Mouse (Mus musculus) C2C12 (cell line): Measurements from ENCODE around the gene Tm4sf19. TPM values are rescaled to one million over a fixed set of nuclear protein-coding genes. Genes with fewer than 3 reads are reported as not detected.
"Not testable (repeated sequence)": the region's sequence is repeated elsewhere in the genome, so short reads cannot be mapped to it uniquely, and the experiment has no call there.

Experiments used
- H3K27me3 ChIP-seq: one replicate; pipeline ENCODE4 v1.6.1; 2011; ENCODE audit not compliant: control insufficient read depth, insufficient read depth, insufficient read length
- H3K36me3 ChIP-seq: one replicate; pipeline ENCODE4 v1.6.1; 2011; ENCODE audit not compliant: control insufficient read depth, insufficient read depth
- H3K4me3 ChIP-seq: one replicate; pipeline ENCODE4 v1.5.1; 2011; ENCODE audit warnings: mild to moderate bottlenecking, control low read depth; ENCODE audit not compliant: poor library complexity, insufficient read depth, severe bottlenecking
- H3K79me2 ChIP-seq: one replicate; pipeline ENCODE4 v1.6.1; 2011; ENCODE audit not compliant: control insufficient read depth, insufficient read depth
- H3K79me3 ChIP-seq: one replicate; pipeline ENCODE4 v1.6.1; 2011; ENCODE audit warnings: low read depth, control low read depth
- H3ac ChIP-seq: one replicate; pipeline ENCODE3; 2011; ENCODE audit warnings: low read depth; ENCODE audit not compliant: control insufficient read depth, insufficient read length
- CEBPB ChIP-seq: IDR thresholded peaks from one replicate; pipeline ENCODE4 v1.6.1; 2011; ENCODE audit warnings: low read depth, mild to moderate bottlenecking, control low read depth, moderate library complexity
- CTCF ChIP-seq: IDR thresholded peaks from one replicate; pipeline ENCODE4 v1.5.1; 2011; ENCODE audit not compliant: control insufficient read depth, insufficient read depth, insufficient read length
- FOSL1 ChIP-seq: IDR thresholded peaks from one replicate; pipeline ENCODE4 v1.8.0; 2011; ENCODE audit warnings: mild to moderate bottlenecking, low read length; ENCODE audit not compliant: poor library complexity, insufficient read depth, severe bottlenecking
- MAX ChIP-seq: IDR thresholded peaks from one replicate; pipeline ENCODE4 v1.6.1; 2011; ENCODE audit warnings: mild to moderate bottlenecking, control low read depth
- MYOD1 ChIP-seq: IDR thresholded peaks from one replicate; pipeline ENCODE4 v1.6.1; 2011; ENCODE audit warnings: low read depth; ENCODE audit not compliant: control insufficient read depth, insufficient read length
- MYOG ChIP-seq: IDR thresholded peaks from one replicate; pipeline ENCODE4 v1.6.1; 2011; ENCODE audit not compliant: control insufficient read depth, insufficient read length; ENCODE audit errors: extremely low read depth
- USF1 ChIP-seq: IDR thresholded peaks from one replicate; pipeline ENCODE4 v1.6.1; 2011; ENCODE audit warnings: low read depth, mild to moderate bottlenecking, control low read depth, moderate library complexity
- polyA plus RNA-seq: library from polyadenylated mRNA; unstranded; fragments of >200 nt; fragmentation: generic; extraction: Trizol; gene quantifications from one replicate; pipeline ENCODE4 v1.2.1, GENCODE M21; 2012; ENCODE audit warnings: missing spikeins

The Tm4sf19 gene
- polyA plus RNA-seq, 1 experiment, result not detected

DNA sequence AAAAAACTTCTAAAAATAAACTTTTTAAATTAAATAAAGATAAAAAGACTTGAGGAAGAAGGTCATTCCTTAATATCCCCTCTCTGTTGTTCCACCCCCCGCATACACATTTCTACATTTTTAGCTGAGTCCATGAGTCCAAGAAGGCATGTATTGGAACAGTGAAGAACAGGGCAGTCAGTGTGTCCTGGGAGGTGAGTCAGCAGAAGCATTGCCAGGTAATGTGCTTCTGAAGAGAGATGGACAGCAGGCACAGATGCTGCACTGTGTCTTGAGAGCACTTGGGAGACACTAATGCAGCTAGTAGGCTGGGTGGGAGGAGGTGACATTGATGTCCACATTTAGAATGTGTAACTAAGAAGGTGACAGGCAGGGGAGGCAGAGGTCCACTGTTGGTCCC is 37.0 kb downstream of the Tm4sf19 start:
- no peaks in the 10 kb centered on the region for H3K36me3 ChIP-seq
- TF ChIP-seq FOSL1 (no peak), CTCF (no peak), MYOG (no peak), MYOD1 (no peak), USF1 (no peak), CEBPB (no peak), MAX (no peak)
- no peak overlapping the region for H3ac ChIP-seq
- peaks cover 4% of the 10 kb centered on the region for H3K79me3 ChIP-seq
- peaks cover 9% of the 10 kb centered on the region for H3K79me2 ChIP-seq
- no peaks in the 10 kb centered on the region for H3K27me3 ChIP-seq
- H3K4me3 ChIP-seq, result no peak overlapping the region

DNA sequence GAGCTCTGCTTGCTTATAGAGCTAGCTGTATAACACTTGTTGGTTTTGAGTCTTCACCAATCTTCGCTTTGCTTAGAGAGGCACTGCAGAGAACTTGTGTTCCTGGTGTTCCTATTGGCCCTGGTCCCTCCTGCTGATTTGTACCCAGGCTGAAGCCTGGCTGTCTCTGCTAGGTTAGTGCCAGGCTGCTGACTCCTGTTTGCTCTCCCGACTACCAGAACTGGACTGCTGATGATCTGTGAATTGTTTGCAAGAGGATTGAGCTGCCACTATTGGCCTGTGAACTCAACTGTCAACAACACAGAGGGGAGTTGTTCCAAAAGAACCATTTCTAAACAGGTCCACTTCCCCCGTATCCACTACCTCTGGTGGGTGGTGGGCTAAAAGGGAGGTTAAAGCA is 41.1 kb downstream of the Tm4sf19 start:
- H3K79me2 ChIP-seq, result no peaks in the 10 kb centered on the region
- no peaks in the 10 kb centered on the region for H3K27me3 ChIP-seq
- H3ac ChIP-seq, result no peak overlapping the region
- no peak overlapping the region for H3K4me3 ChIP-seq
- no peak for TF ChIP-seq MYOG
- H3K79me3 ChIP-seq, result no peaks in the 10 kb centered on the region
- no peaks in the 10 kb centered on the region for H3K36me3 ChIP-seq

DNA sequence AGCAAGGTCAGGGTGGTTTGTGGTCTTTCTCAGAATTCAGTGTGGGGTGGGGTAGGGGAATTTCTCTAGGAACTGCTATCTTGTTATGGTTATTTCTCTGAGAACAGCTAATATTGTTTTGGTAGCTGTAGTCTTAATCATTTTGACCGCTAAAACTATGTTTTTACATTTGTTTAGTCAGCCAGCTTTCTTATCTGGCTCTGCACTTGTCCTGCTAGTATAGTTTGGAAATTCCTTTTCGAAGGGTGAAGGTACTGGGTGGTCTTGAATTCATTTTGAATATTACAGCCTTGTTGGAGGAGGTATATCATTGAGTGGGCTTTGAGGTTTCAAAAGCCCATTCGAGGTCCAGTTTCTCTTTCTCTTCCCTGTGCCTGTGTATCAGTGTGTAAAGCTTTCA is 44.3 kb downstream of the Tm4sf19 start:
- not testable (repeated sequence) for H3K36me3 ChIP-seq, H3K27me3 ChIP-seq, H3K4me3 ChIP-seq, H3K79me3 ChIP-seq, H3K79me2 ChIP-seq, H3ac ChIP-seq

DNA sequence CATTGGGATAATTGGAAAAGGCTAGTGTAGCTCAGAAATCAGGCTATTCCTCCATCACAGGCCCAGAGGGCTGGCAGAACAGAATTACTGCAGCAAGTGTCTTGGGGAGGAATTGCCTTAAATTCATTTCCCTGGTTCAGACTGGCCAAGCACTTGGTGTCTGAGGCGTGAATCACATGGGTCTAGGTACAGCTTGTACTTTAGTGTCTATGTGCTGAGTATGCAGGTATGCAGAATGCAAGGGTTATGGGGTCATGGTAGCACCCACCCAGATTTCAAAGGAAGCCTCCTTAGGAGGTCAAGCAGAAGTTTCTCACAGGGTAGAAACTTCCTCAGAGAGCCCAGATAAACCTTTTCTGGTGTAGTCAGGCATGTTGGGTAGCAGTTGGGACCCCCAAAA is 45.3 kb downstream of the Tm4sf19 start:
- H3K79me3 ChIP-seq, result no peaks in the 10 kb centered on the region
- no peak overlapping the region for H3K4me3 ChIP-seq
- no peaks in the 10 kb centered on the region for H3K27me3 ChIP-seq
- no peaks in the 10 kb centered on the region for H3K36me3 ChIP-seq
- H3K79me2 ChIP-seq, result no peaks in the 10 kb centered on the region
- no peak overlapping the region for H3ac ChIP-seq
- TF ChIP-seq CEBPB (no peak), MYOD1 (no peak), MAX (no peak), CTCF (no peak), FOSL1 (no peak), USF1 (no peak), MYOG (no peak)

DNA sequence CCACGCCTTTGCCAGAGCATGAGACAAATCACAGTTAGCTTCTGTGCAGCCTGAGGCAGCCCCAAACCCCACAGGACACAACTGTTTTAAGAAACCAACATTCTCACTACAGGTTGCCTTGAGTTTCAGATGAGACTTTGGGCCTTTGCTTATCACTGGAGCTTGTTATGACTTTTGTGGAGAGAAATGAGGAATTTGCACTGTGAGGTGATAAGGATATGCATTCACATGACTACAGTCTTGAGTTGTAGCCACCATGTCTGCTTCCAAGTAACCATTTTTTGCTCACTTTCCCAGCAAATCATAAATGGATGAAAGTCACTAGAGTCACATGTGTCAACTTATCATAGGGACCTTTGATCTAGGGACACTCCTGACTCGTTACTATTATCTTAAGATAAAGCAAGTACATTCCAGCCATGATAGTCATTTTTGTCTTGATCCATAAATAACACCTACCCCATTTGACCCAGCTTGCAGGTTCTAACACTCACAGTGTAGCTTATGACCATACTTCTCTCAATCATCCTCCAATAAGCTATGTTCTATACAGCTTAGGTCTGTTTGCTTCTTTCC is 46.3 kb downstream of the Tm4sf19 start:
- Histone ChIP-seq H3K79me3 (no peaks in the 10 kb centered on the region), H3K27me3 (no peaks in the 10 kb centered on the region), H3ac (no peak overlapping the region), H3K79me2 (no peaks in the 10 kb centered on the region), H3K4me3 (no peak overlapping the region), H3K36me3 (no peaks in the 10 kb centered on the region)
- TF ChIP-seq USF1, result no peak
- TF ChIP-seq MYOD1, result no peak
- no peak for TF ChIP-seq FOSL1
- no peak for TF ChIP-seq CTCF
- no peak for TF ChIP-seq MAX
- no peak for TF ChIP-seq MYOG
- TF ChIP-seq CEBPB, result no peak

DNA sequence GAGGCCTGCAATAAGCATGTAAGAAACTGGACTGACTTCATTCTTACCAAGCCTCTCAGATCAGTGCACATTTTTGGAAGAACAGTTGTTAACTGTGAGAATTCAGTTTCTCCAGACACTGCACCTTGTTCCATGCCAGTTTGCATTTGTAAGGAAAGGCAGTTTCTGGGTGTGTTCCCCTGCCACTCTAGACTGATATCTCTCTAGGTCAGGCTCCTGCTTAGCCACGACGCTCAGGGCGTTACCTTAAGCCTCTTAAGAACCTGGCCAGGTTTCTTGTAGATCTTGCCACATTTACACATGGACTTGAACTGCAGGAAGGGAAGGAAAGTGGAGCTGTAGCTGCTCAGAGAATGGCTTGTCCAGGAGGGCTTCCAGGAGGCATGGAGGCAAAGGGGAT is 49.4 kb downstream of the Tm4sf19 start:
- no peak for TF ChIP-seq MAX
- TF ChIP-seq FOSL1, result no peak
- TF ChIP-seq CEBPB, result no peak
- no peak for TF ChIP-seq USF1
- TF ChIP-seq MYOD1, result no peak
- TF ChIP-seq CTCF, result no peak
- no peak for TF ChIP-seq MYOG
- peaks cover 8% of the 10 kb centered on the region for H3K36me3 ChIP-seq
- no peaks in the 10 kb centered on the region for H3K27me3 ChIP-seq
- H3ac ChIP-seq, result no peak overlapping the region
- H3K79me2 ChIP-seq, result no peaks in the 10 kb centered on the region
- no peak overlapping the region for H3K4me3 ChIP-seq
- H3K79me3 ChIP-seq, result no peaks in the 10 kb centered on the region
